Mouse (Mus musculus): ENCODE results near the gene Ttll9.

DNA sequence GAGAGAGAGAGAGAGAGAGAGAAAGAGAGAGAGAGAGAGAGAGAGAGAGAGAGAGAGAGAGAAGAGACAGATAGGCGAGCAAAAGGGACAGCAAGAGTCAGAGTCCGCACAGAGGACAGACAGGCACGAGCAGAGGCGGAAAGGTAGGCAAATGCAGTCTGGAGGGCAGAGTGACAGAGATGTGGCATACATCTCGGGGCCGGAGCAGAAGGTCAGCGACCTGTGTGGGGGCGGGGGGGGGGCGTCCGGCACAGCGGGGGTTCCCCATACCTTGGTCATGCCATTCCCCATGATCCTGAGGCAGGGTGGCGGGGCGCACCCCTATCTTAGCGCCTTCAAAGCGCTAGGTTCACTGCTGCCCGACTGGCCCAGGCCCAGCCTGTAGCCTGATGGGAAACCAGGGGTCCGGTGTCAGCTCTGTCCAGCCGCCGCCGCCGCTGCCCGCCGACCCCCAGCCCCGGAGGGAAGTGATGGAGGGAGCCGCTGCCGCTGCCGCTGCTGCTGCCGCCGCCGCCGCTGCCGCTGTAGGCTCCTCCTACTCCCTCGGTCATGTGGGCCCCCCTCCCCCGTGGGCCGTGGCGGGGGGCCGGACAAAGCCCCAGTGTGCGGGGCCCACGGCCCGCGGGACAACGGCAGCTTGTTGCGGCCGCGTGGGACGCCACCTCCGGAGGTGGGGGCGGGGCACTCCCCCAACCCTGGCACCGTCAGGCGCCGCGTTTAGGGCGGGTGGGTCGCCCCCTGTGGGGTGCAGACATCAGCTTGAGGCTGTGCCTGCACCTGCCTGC, 11.0 kb upstream of the Ttll9 start, which contains the start of gene Dusp15:
- TF ChIP-seq CTCF (IDR thresholded peaks at IDR 0.05; ENCODE audit: low read depth, low read length) (no peak), POLR2A (IDR thresholded peaks at IDR 0.05; ENCODE audit: extremely low read depth, insufficient read depth, low read length) (no peak)
